Mouse (Mus musculus): ENCODE results near the gene Retn.

DNA sequence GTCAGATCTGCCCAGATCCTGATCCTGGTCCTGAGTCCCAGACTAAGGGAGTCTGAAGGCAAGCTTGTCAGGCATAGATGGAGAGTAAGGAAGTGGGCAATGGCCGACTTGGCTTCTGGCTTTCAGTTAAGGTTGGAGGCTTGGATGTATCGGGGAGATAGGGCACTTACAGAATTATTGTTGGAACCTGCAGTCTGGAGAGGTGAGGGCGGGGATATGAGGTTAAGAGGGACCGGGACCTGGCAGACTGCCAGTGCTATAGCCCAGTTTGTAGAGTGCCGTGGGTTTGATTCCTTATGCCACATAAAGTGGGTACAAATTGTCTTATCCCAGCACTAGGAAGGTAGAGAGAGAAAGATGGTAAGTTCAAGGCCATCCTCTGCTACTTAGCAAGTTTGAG is 24.1 kb downstream of the Retn start:
- TF ChIP-seq CTCF (IDR thresholded peaks at IDR 0.05; ENCODE audit: low read depth) (no peak), EP300 (IDR thresholded peaks at IDR 0.05; ENCODE audit: low read depth) (no peak)
